Mouse (Mus musculus) small intestine, adult 2 months (tissue): ENCODE data around the gene Cfap36.

Experiments
- CTCF ChIP-seq: fragments of 200-500 bp; IDR thresholded peaks from 2 replicates; pipeline ENCODE4 v1.5.1; 2012; ENCODE audit warnings: low read depth, mild to moderate bottlenecking, control low read depth, inconsistent platforms, low read length, moderate library complexity, mixed read lengths; ENCODE audit not compliant: insufficient replicate concordance, insufficient read length; ENCODE audit errors: extremely low read depth
- POLR2A ChIP-seq: fragments of 200-500 bp; IDR thresholded peaks from 2 replicates; pipeline ENCODE4 v1.6.1; 2012; ENCODE audit warnings: low read depth, mild to moderate bottlenecking, control low read depth, inconsistent platforms, low read length, moderate library complexity

DNA sequence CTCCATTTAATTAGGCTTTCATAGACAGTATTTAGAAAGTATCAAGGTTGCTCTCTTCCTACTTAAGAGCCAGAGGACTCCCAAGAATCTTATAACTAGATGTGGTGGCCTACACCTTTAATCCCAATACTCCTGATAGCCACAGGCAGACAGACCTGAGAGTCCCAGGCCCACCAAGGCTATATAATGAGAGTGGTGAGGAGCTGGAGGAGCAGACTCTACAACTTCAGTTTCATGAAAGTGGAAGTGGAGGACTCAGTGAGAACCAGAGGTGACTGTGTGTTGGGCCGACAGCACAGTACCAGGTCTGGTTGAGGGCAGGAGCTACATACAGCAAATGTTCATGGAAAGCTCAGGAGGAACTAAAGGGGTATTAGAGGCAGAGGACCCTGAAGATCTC is 516 bp upstream of the Cfap36 start:
- TF ChIP-seq CTCF, result no peak
- TF ChIP-seq POLR2A, result no peak
